Mouse (Mus musculus): ENCODE data around the gene Gstt2.

The Gstt2 gene

DNA sequence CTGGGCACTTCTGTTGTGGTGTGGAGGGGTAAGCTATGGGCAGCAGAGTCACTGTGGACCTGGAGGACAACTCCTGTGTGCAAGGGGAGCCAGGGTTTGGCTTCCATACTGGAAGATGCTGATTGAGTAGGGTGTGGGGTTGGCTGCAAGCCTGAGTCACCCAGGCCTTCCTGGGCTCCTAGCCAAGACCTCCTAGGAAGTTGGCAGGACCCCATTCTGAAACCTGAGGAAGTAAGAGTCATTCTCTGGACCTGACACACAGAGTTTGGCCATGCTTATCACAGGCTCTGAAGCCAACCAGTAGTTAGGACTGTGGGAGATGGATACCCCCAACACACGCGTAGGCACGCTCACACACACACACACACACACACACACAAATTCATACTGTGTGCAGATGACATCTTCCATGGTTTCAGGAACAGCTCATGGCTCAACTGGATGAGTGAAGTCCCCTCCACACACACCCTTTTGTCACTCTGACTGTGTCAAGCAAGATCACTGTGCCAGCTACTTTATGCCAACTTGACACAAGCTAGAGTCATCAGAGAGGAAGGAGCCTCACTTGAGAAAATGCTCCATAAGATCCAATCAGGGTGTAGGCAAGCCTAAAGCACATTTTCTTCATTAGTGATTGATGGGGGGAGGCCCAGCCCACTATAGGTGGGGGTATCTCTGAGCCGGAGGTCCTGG lies 9.4 kb downstream of the Gstt2 start:
- no peak for DNase-seq (ENCODE audit: low spot score in 2 of 2)

DNA sequence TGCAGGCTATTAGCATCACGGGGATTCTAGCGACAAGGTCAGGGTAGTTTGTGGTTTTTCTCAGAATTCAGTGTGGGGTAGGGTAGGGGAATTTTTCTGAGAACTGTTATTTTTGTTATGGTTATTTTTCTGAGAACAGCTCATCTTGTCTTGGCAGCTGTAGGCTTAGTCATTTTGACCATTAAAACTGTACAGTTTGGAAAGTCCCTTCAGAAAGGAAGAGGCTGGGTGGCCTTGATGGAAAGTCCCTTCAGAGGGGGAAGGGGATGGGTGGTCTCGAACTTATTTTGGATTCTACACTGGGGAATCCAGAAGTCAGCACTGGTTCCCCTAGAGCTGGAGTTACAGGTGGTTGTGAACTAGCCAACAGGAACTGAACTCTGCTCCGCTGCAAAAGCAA lies 12.7 kb downstream of the Gstt2 start:
- no peak for DNase-seq (ENCODE audit: low spot score in 2 of 2)

DNA sequence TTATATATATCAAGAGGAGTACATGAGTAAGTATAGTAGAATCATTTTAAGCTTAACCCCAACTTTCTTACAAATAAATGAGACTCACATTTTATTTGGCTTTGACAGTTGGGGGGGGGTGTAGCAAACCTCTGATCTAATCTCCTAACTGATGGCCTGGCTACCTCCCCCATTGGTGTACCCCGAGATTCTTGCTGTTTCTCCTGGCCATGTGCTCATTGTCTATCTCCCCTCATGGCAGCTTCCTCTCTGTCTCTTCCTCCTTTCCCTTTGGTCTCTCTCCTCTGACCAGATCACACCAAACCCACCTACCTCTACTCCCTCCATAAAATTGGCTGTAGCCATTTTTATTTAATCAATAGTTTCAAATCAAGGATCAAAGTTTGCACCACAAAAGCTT lies 13.4 kb downstream of the Gstt2 start:
- DNase-seq (ENCODE audit: low spot score in 2 of 2) = no peak

DNA sequence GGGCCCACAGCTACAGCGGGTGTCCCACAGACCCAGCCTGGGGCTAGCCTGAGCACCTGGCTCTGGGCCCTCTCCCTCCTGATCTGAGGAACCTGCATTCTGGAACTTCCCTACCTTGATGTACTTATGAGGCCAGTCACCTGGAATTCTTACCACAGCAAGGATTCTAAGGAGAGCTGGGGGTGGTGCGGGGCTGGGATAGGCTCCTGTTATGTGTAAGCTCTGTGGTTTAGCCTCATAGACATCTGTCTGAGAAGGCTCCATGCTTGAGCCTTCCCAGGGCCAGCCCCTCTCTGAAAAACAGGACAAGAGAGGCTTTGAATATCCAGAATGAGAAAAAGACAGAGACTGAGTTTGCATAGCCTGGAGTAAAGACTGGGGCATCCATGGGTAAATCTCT lies 14.8 kb downstream of the Gstt2 start, which contains the start of gene Gstt4:
TSS of gene Gstt4 (minus strand) at position 101 of the 400 bp plus-strand sequence.
- no peak for DNase-seq (ENCODE audit: low spot score in 2 of 2)

DNA sequence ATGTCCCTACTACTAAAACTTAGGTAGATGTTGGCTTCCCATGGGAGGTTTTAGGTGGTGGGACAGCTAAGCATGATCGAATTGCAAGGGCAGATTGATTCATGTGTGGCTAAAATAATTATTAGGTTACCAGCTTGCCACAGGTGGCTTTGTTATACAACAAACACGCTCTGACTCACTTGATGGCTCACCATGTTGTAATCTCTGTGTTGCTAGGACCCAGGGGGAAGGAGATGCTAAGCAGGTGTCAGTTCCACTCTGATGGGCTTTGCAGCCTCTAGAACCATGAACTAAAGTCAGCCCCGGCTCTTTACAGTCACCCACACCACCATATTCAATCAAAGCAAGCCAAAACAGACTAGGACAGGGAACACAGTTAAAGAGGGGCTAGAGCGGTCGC lies 17.3 kb downstream of the Gstt2 start:
- no peak for DNase-seq (ENCODE audit: low spot score in 2 of 2)

DNA sequence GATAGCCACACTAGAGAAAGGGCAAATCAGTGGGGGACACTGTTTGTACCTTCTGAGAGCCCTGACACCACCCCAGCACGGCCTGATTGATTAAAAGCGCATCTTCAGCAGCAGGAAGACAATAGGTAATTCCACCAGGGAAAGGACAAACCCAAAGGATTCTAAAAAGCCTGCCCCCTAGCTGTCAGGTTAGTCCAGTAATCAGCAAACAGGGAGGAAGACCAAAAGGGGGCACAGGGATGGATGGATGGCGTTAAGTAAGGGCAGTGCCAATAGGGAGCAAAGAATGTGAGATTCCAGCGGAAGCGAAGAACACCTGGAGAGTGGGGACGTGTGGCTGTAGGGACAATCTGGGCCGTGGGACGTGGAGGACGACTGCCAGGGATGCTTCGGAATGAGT lies 18.6 kb downstream of the Gstt2 start:
- no peak for DNase-seq (ENCODE audit: low spot score in 2 of 2)

DNA sequence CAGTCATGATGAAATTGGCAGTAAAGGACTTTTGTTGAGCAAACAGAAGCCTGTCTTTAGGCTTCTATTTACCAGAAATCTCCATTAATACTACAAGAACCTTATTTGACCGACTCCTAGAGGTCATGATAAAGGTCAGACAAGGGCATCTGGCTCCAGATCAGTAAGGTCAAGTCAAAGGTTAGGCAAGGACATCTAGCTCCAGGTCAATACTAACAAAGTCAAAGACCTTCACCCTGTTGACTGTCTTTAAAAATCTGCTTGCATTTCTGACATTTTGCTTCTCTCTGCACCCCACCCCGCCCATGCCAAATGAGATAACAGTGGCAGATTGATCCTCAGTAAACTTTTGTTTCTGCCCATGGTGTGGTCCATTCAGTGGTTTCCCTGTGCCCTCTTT lies 33.0 kb downstream of the Gstt2 start:
- DNase-seq (ENCODE audit: low spot score in 2 of 2) = no peak

DNA sequence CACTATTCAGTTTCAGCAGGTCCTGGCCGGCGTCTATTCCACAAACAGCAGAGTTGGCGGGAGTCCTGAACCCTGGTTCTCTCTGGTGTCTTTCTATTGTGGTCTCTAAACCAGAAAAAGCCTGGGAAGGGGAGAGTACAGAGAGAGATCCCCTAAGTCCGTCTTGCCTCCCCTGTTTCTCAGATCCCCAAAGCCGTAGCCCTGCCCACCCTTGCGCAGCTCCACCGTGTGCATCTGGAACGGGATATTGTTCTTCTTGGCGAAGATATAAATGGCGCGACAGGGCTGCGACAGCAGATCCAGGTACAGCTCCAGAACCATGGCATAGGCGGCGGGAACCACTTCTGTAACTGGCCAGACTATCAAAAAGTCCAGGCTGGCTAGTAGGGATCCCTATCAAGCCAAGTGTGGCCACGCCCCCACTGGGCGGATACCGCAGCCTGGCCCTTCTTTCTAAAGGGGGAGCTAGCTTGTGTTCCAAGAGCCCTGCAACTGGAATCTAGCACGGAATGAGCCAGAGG lies 39.0 kb downstream of the Gstt2 start, which contains the start of gene Gstt1:
TSS of gene Gstt1 (minus strand) at position 409 of the 521 bp plus-strand sequence.
- DNase-seq (ENCODE audit: low spot score in 2 of 2) = no peak

DNA sequence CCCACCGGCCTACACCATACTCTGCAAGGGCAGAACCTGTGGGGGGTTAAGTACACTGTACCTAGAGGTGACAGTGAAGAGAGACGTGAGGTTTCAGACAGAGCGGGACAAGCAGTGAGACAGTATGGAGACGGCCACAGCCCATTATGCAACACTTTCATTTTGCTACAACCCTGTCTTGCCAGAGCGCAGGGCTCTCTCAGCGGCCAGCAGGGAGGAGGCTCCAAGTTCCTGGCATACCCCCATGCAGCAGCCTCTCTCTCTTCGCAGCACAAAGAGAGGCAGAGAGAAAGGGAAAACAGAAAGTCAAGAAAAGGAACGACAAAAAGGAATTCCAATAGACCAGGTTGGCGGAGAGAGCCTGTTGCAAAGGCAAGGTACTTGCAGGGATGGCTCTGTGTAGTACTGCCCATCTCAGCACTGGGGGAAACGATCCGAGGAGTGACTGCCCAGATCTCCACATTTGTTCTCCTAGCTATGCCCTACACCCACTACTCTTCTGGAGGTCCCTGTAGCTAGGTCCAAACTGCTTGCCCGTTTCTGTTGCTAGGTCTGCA lies 39.5 kb downstream of the Gstt2 start:
- no peak for DNase-seq (ENCODE audit: low spot score in 2 of 2)

DNA sequence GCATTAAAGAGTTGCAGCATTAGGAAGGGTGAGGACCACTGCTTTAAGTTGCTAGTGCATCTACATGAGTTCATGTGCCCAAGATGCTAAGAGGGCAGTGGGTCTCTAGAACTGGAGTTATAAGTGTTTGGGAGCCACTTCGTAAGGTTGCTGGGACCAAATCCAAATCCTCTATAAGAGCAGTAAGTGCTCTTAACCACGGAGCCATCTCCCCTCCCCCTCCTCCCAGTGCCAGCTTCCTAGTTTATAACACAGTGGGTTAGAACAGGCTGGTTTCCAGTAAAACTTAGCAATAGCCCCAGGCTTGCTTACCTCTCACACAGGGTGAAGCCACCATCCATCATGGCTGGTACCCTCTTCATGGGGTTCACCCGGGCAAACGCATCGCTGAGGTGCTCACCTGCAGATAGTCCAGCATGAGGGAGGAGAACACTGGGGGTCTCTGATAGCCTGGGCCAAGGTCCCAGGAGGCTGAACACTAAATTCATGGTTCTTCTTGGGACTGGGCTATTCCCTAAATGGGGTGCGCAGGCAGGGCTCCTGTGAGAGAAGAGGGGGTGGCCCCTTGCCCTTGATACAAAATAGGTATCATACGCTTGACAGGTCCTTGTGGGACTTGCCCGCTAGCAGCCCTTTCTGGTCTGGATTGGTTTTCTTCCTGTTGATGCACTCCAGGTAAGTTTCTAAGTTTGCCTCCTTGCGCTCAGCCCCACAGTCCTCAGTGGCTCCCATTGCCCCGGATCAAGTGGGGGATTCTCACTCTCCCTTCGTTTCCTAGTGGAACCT lies 40.3 kb downstream of the Gstt2 start:
- no peak for DNase-seq (ENCODE audit: low spot score in 2 of 2)

DNA sequence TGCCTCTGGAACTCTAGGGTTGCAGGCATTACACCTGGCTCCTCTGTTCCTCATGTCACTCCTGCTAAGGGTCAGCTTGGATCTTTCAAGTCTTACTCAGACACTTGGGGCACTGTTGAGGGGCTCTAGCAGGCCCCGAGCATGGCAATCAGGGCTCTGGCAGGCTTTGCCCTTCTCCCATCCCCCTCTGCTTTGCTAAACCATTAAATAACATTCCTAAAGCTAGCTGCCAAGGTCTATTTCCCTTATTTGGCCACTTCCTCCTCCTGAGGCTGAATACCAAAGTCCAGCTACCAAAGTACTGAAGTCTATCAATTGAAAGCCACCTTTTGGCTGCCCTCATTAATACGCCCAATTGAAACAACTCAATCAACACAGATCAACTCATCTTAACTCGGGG lies 42.3 kb downstream of the Gstt2 start:
- DNase-seq (ENCODE audit: low spot score in 2 of 2) = no peak

DNA sequence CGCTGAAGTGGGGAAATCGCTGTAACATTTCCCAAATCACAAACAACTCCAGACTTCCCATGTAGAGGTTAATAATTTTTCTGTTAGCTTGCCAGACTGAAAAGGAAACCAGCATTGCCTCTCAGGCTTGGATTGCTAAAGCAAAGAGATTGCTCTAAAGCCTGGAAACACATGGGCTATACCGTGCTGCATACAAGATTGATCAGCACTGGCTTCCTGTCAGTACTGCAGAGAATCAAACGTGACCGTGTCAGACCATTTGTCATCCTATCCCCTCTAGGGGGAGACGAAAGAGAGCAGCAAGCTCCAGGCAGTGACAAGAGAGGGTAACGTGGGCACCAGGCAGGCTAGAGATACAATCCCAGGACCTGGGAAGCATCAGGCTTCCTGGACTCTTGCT lies 46.5 kb downstream of the Gstt2 start:
- DNase-seq (ENCODE audit: low spot score in 2 of 2) = no peak

DNA sequence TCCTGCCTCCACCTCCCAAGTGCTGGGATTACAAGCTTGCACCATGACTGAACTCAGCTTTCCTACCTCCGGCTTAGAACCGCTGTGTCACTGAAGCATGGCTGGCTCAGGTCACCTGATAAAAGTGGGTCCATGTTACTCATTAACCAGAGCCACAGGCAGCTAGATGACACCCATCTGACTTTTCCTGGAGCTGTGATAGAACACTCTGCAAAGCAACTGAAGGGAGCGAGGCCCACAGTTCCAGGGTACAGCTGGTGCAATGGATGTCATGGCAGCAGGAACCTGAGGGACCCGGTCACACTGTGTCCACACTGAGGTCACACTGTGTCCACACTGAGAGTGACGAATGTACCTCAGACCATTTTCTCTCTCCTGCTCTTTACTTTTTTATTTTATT lies 47.4 kb downstream of the Gstt2 start:
- no peak for DNase-seq (ENCODE audit: low spot score in 2 of 2)

DNA sequence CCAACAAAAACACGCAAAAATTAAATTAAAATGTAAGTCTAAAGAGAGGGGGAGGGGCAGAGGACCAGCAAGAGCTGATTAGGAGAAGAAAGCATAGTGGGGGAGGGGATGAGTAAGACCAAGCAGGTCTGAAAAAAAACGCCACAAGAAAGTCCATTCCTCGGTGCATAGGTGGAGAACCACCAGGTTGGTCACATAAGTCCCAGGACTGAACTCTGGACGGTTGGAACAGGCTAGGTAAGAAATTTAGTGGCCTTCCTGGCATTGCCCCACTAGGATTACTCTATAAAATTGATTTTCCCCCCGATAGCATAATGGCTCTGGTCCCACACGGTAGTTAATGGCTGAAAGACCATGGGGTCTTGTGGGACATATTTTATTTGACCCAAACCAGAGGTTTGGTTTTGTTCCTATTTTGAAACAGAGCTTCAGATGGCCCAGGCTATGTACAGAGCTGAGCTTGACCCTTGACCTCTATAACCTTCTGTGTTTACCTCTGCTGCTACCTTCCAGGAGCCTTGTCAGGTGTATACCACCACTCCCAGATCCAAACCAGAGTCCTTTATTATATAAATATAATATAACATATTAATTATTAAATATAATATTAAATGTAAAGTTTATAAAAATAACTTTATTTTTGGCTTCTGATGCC lies 48.0 kb downstream of the Gstt2 start:
- no peak for DNase-seq (ENCODE audit: low spot score in 2 of 2)

DNA sequence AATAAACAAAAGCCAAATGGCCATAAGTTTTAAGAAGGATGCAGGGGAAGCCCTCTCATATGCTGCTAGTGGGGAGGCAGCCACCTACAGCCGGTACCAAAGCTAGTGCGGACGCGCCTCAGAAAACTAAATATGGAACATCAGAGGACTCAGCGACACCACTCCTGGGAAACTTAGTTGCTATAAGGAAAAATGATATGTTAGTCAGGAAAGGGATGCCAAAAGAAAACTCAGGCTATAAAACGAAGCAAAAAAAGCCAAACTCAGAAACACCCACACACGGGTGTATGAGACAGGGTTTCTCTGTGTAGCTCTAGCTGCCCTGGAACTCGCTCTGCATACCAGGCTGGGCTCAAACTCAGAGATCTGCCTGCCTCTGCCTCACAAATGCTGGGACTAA lies 48.9 kb downstream of the Gstt2 start:
- DNase-seq (ENCODE audit: low spot score in 2 of 2) = no peak

DNA sequence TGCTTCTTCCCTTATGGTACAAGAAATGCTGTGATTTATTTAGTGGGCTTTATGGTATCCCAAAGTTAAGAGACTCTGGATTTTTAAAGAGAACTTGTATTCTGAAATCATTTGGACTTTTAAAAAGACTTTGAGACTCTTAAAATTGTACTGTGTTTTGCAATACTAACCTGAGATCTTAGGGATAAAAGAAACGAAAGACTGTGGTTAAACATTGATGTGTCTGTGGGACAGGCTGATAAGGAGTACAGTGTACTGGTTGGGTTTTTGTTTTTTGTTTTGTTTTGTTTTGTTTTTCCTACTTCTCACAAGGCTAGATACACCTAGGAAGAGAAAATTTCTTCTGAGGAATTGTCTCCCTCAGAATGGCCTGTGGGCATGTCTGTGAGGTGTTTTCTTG lies 51.8 kb downstream of the Gstt2 start:
- DNase-seq (ENCODE audit: low spot score in 2 of 2) = no peak
